Mouse (Mus musculus): Measurements from ENCODE around the gene Sele.
"Not testable (repeated sequence)": the region's sequence is repeated elsewhere in the genome, so short reads cannot be mapped to it uniquely, and the experiment has no call there.

The Sele gene

DNA sequence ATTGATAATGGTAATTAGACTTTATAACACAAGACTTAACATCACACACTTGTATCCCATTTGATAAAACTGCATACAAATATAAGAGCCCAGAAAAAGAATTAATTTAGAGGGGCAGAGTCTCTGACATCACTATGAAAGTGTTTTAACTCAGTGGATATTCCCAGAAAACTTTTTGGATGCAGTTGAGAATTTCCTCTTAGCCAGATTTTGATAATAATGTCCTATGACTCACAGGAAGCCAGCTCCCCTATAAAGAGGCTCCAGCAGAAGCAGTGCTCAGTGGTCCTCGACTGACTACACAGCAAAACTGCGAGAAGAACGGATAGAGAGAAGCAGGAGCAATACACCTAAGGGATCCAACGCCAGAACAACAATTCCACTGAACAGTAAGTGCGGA lies at the start of gene Sele:
Gene Sele, plus strand, starts transcription at position 301 of the 400 bp plus-strand sequence.
- DNase-seq: no peak

DNA sequence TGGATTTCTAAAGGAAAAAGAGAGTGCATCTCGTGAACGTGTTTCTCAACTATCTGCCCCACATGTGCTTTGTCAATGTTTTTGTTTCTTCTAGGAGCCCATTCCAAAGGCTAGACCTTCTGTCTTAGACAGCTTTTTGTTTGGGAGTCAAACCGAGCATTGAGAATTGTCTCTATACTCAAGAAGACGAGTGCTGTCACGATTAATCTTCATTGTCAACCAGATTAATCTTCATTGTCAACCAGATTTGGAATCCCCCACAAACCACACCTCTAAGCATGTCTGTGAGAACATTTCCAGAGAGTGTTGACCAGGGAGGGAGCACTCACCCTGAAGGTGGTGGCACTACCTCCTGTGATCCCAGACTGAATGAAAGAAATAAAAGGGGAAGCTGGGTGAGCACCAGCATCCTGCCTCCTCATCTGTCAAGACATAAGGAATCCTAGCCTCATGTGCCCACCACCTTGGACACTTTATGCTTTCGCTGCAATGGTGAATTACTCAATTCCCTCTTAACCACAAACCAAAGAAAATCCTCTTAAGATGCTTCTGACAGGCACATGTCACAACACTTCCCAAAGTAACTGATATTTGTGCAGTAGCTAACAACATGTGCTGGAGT lies 46.1 kb upstream of the Sele start:
- DNase-seq: no peak

DNA sequence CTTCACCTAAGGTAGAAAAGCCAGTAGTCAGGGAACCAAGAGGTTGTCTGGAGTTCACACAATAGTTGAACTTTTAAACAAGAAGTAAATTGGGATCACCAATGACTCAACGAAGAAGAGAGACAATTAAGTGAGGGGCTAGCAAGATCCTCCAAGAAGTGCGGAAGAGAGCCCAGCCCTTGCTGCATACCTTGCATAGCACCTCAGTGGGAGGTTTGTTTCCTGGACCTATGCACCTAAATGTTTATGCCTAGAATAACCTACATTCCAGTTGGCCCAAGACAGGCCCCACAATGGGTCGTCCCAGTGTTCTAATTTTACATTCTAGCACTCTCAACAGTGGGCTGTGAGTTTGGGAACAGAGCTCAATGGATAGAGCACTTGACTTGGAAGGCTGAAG lies 43.7 kb upstream of the Sele start:
- DNase-seq: no peak

DNA sequence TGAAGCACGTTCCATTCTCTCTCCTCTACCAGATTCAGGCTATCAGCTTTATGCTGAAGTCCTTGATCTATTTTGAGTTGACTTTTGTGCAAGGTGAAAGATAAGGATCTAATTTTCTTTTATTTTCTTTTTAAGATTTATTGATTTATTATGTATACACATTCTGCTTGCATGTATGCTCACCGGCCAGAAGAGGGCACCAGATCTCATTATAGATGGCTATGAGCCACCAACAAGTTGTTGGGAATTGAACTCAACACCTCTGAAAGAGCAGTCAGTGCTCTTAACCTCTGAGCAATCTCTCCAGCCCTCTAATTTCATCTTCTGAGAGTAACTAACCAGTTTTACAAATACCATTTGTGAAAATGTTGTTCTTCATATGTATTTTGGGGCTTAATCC lies 38.8 kb upstream of the Sele start:
- DNase-seq: no peak

DNA sequence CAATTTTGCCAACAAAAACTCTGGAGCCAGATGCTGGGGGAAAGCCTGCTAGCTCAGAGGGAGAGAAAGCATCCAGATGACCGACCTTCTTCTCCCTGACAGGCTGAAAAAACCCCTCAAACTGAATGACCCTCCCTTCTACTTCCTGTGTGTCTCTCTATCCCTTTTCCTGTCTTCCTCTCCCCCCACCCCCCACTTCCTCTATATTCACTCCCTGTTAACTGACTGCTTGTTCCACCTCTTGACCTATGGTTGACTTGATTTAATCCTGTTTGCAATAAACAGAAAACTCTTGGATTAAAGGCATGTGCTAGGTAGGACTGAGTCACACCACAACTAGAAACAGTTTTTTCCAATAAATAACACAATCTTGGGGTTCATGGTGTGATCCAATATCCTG lies 33.4 kb upstream of the Sele start:
- DNase-seq: no peak

GRCm38 (mm10) chr1:164018221-164018896 lies 29.7 kb upstream of the Sele start:
- no peak for DNase-seq

DNA sequence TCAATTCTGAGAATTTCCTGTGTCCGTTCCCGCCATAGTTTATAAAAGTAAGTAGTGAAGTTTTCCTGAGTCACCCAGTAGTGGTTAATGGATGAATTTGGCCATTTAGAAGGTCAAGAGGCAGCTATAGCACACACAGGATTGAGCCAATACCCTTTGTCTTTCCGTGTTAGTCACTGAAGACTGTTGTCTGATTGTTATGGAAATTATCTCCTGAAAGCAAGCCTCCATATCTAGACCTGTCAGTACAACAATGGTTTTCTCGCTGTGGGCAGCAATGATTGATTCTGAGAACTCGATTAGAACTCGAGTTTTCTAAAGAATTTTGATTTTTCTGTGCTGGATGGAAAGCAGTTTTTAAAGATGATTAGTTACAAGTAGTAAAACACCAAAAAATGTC lies 28.2 kb upstream of the Sele start:
- no peak for DNase-seq

GRCm38 (mm10) chr1:164020746-164021145 lies 27.3 kb upstream of the Sele start:
- DNase-seq: not testable (repeated sequence)

DNA sequence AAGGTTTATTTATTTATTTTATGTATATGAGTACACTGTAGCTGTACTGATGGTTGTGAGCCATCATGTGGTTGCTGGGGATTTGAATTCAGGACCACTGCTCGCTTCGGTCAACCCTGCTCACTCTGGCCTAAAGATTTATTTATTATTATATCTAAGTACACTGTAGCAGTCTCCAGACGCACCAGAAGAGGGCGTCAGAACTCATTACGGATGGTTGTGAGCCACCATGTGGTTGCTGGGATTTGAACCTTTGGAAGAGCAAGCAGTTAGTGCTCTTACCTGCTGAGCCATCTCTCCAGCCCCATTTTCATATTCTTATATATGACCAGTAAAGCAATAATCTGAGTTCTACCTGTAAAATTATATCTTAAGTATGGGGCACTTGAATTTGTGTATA lies 25.9 kb upstream of the Sele start:
- DNase-seq: not testable (repeated sequence)

GRCm38 (mm10) chr1:164025685-164026084 lies 22.3 kb upstream of the Sele start:
- no peak for DNase-seq

GRCm38 (mm10) chr1:164027416-164027815 lies 20.6 kb upstream of the Sele start:
- DNase-seq: no peak

- no peak for DNase-seq
These were observed 7.5 kb upstream of the Sele start for GRCm38 (mm10) chr1:164040385-164041135.

- peak; percentile 7 to 15 for DNase-seq
These were observed 4.5 kb upstream of the Sele start for GRCm38 (mm10) chr1:164043549-164043948.

GRCm38 (mm10) chr1:164053561-164053960 lies 5.5 kb downstream of the Sele start:
- no peak for DNase-seq

GRCm38 (mm10) chr1:164054800-164055199 lies 6.8 kb downstream of the Sele start:
- DNase-seq: no peak

GRCm38 (mm10) chr1:164060071-164060470 lies 12.0 kb downstream of the Sele start:
- DNase-seq: no peak

GRCm38 (mm10) chr1:164061278-164061677 lies 13.2 kb downstream of the Sele start:
- peak in 1 of 2 experiments; percentile 5 for DNase-seq

DNA sequence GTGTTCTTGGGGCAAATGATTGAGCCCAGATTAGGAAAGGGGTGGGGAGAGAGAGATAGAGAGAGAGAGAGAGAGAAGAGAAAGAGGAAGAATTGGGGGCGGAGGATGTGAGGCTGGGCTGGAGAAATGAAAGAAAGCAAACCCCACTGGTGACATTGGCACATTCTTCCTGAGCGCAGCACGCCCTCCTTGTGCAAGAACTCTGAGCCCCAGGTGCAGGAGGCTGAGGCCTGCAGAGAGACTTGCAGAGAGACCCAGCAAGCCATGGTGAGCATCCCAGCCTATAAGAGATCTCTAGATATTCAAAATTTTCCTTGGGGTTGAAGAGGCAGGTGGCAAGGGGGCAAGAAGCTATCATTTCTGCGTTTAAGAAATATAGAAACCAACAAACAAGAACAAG lies 13.9 kb downstream of the Sele start, which contains the start of gene Sell:
Gene Sell, plus strand, starts transcription at position 58 of the 400 bp plus-strand sequence.
- no peak for DNase-seq

- no peak for DNase-seq
These were observed 14.8 kb downstream of the Sele start for GRCm38 (mm10) chr1:164062856-164063255.

GRCm38 (mm10) chr1:164063745-164064144 lies 15.7 kb downstream of the Sele start:
- DNase-seq: no peak

DNA sequence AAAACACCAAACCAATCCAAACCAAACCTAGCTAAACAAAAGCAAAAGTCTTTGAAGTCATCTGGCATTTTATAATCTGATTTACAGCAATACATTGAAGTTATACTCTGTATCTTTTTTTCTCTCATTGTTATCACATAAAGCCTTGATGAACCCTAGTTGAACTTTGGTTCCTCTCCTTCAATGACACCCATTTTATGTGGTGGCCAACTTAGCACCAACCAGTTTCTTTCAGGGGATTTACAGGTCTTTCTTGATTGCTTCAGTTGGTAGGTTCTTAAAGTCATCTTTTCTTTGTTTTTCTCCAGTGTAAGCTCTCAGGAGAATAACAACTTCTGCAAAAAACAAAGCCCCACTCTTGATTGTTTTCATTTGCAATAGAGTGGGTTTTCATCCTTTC lies 21.2 kb downstream of the Sele start:
- no peak for DNase-seq

- DNase-seq: no peak
These were observed 22.4 kb downstream of the Sele start for GRCm38 (mm10) chr1:164070461-164070860.

GRCm38 (mm10) chr1:164071111-164071510 lies 23.1 kb downstream of the Sele start:
- DNase-seq: no peak

- DNase-seq: no peak
These were observed 24.0 kb downstream of the Sele start for GRCm38 (mm10) chr1:164072001-164072400.
